Mouse (Mus musculus) limb, embryonic 10.5 days (tissue): ENCODE results near the gene Pax1. TPM values are rescaled to one million over a fixed set of nuclear protein-coding genes. Genes with fewer than 3 reads are reported as not detected.

Source experiments
- DNase-seq: peaks from one replicate; pipeline ENCODE4 v3.0.0-alpha.2; 2017; ENCODE audit warnings: low spot score
- H3K27ac ChIP-seq: fragments of 300-500 bp; sonication (generic); 2 replicates; pipeline ENCODE4 v1.5.1; 2016; ENCODE audit warnings: mild to moderate bottlenecking
- H3K27me3 ChIP-seq: fragments of 300-500 bp; sonication (generic); 2 replicates; pipeline ENCODE4 v1.6.1; 2016; ENCODE audit warnings: low read depth, mild to moderate bottlenecking; ENCODE audit not compliant: poor library complexity, severe bottlenecking
- H3K36me3 ChIP-seq: fragments of 300-500 bp; sonication (generic); 2 replicates; pipeline ENCODE4 v1.6.1; 2016; ENCODE audit warnings: mild to moderate bottlenecking, moderate library complexity
- H3K4me1 ChIP-seq: fragments of 300-500 bp; sonication (generic); 2 replicates; pipeline ENCODE4 v1.6.1; 2016
- H3K4me3 ChIP-seq: fragments of 300-500 bp; sonication (generic); 2 replicates; pipeline ENCODE4 v1.5.1; 2016; ENCODE audit warnings: mild to moderate bottlenecking, moderate library complexity
- H3K9me3 ChIP-seq: fragments of 300-500 bp; sonication (generic); replicated peaks from 2 replicates; pipeline ENCODE4 v1.6.1; 2016; ENCODE audit warnings: mild to moderate bottlenecking
- WGBS: fragments of 180-500 bp; shearing (Covaris S2); methylation state at CpG from one replicate; pipeline ENCODE4 v1.1.7; 2016; 5-methylcytosine and 5-hydroxymethylcytosine counted together
- polyA plus RNA-seq: library from polyadenylated mRNA; unstranded; fragments of >200 nt; fragmentation: Nextera tagmentation; extraction: Ambion mirVana; gene quantifications from 2 replicates; pipeline ENCODE4 v1.2.1, GENCODE M21; 2016

The Pax1 gene
- polyA plus RNA-seq, 1 experiment from 2014 or later: 10.8 TPM

GRCm38 (mm10) chr2:147364982-147365907 lies 3.5 kb downstream of the Pax1 start:
- peaks cover 95% of the 10 kb centered on the region for H3K27me3 ChIP-seq
- H3K36me3 ChIP-seq: no peaks in the 10 kb centered on the region
- H3K4me1 ChIP-seq: peaks cover 28% of the 10 kb centered on the region
- 4% methylated on average over 79 of the region's 80 CpGs for whole genome bisulfite sequencing
- H3K4me3 ChIP-seq: peak overlapping the region; percentile 48
- no peaks in the 10 kb centered on the region for H3K9me3 ChIP-seq
- DNase-seq: peak; percentile 66
- peak overlapping the region; percentile 51; the same call in 1 of the 2 replicates for H3K27ac ChIP-seq

GRCm38 (mm10) chr2:147365908-147366630 lies 4.3 kb downstream of the Pax1 start:
- no peaks in the 10 kb centered on the region for H3K36me3 ChIP-seq
- H3K27ac ChIP-seq: peak overlapping the region; percentile 17; the same call in 1 of the 2 replicates
- no peaks in the 10 kb centered on the region for H3K9me3 ChIP-seq
- 1% methylated on average over 36 of the region's 36 CpGs for WGBS
- peak overlapping the region; percentile 48 for H3K4me3 ChIP-seq
- peaks cover 95% of the 10 kb centered on the region for H3K27me3 ChIP-seq
- peaks cover 28% of the 10 kb centered on the region for H3K4me1 ChIP-seq
- DNase-seq: peak; percentile 60

GRCm38 (mm10) chr2:147367246-147367820 lies 5.6 kb downstream of the Pax1 start:
- under 1% methylated on average over 12 of the region's 12 CpGs for WGBS
- DNase-seq: no peak
- Histone ChIP-seq H3K36me3 (no peaks in the 10 kb centered on the region), H3K9me3 (no peaks in the 10 kb centered on the region), H3K4me1 (peaks cover 25% of the 10 kb centered on the region), H3K4me3 (peak overlapping the region; percentile 25), H3K27ac (no peak overlapping the region), H3K27me3 (peaks cover 95% of the 10 kb centered on the region)

GRCm38 (mm10) chr2:147367911-147368591 lies 6.3 kb downstream of the Pax1 start:
- peak; percentile 67 for DNase-seq
- H3K9me3 ChIP-seq: no peaks in the 10 kb centered on the region
- peaks cover 95% of the 10 kb centered on the region for H3K27me3 ChIP-seq
- peaks cover 26% of the 10 kb centered on the region for H3K4me1 ChIP-seq
- 1% methylated on average over 32 of the region's 32 CpGs for WGBS
- no peak overlapping the region; the same call in 1 of the 2 replicates for H3K27ac ChIP-seq
- H3K4me3 ChIP-seq: peak overlapping the region; percentile 25
- H3K36me3 ChIP-seq: no peaks in the 10 kb centered on the region

- H3K27me3 ChIP-seq: peaks cover 95% of the 10 kb centered on the region
- no peak overlapping the region for H3K4me3 ChIP-seq
- H3K27ac ChIP-seq: no peak overlapping the region
- H3K9me3 ChIP-seq: no peaks in the 10 kb centered on the region
- peaks cover 33% of the 10 kb centered on the region for H3K4me1 ChIP-seq
- DNase-seq: peak; percentile 36
- 2% methylated on average over 9 of the region's 9 CpGs for WGBS
- no peaks in the 10 kb centered on the region for H3K36me3 ChIP-seq
These were observed 7.8 kb downstream of the Pax1 start for GRCm38 (mm10) chr2:147369561-147369960.

- peaks cover 29% of the 10 kb centered on the region for H3K4me1 ChIP-seq
- WGBS: 8% methylated on average over 5 of the region's 5 CpGs
- H3K27me3 ChIP-seq: peaks cover 95% of the 10 kb centered on the region
- DNase-seq: peak; percentile 32
- no peak overlapping the region for H3K4me3 ChIP-seq
- no peak overlapping the region for H3K27ac ChIP-seq
- H3K36me3 ChIP-seq: no peaks in the 10 kb centered on the region
- no peaks in the 10 kb centered on the region for H3K9me3 ChIP-seq
These were observed 8.4 kb downstream of the Pax1 start for GRCm38 (mm10) chr2:147370091-147370490.

GRCm38 (mm10) chr2:147371289-147371688 lies 9.6 kb downstream of the Pax1 start:
- no peak overlapping the region for H3K4me3 ChIP-seq
- H3K27ac ChIP-seq: no peak overlapping the region
- no peaks in the 10 kb centered on the region for H3K9me3 ChIP-seq
- no peaks in the 10 kb centered on the region for H3K36me3 ChIP-seq
- peaks cover 95% of the 10 kb centered on the region for H3K27me3 ChIP-seq
- no peak for DNase-seq
- peaks cover 20% of the 10 kb centered on the region for H3K4me1 ChIP-seq

GRCm38 (mm10) chr2:147371840-147372239 lies 10.1 kb downstream of the Pax1 start:
- peaks cover 95% of the 10 kb centered on the region for H3K27me3 ChIP-seq
- peaks cover 20% of the 10 kb centered on the region for H3K4me1 ChIP-seq
- H3K27ac ChIP-seq: no peak overlapping the region
- no peaks in the 10 kb centered on the region for H3K36me3 ChIP-seq
- H3K9me3 ChIP-seq: no peaks in the 10 kb centered on the region
- DNase-seq: peak; percentile 31
- 5% methylated on average over 4 of the region's 4 CpGs for WGBS
- no peak overlapping the region for H3K4me3 ChIP-seq

- Histone ChIP-seq H3K9me3 (no peaks in the 10 kb centered on the region), H3K27me3 (peaks cover 95% of the 10 kb centered on the region), H3K4me1 (peaks cover 17% of the 10 kb centered on the region), H3K36me3 (no peaks in the 10 kb centered on the region), H3K27ac (no peak overlapping the region), H3K4me3 (peak overlapping the region; percentile 24)
- WGBS: 1% methylated on average over 28 of the region's 28 CpGs
- DNase-seq: peak; percentile 68
These were observed 11.4 kb downstream of the Pax1 start for GRCm38 (mm10) chr2:147372947-147373666.

- H3K9me3 ChIP-seq: no peaks in the 10 kb centered on the region
- DNase-seq: no peak
- H3K4me1 ChIP-seq: peaks cover 14% of the 10 kb centered on the region
- WGBS: under 1% methylated on average over 17 of the region's 19 CpGs
- no peak overlapping the region for H3K27ac ChIP-seq
- H3K36me3 ChIP-seq: no peaks in the 10 kb centered on the region
- H3K27me3 ChIP-seq: peaks cover 95% of the 10 kb centered on the region
- H3K4me3 ChIP-seq: peak overlapping the region; percentile 24
These were observed 11.9 kb downstream of the Pax1 start for GRCm38 (mm10) chr2:147373667-147374007.

GRCm38 (mm10) chr2:147374245-147374644 lies 12.5 kb downstream of the Pax1 start:
- H3K9me3 ChIP-seq: no peaks in the 10 kb centered on the region
- no peak overlapping the region for H3K4me3 ChIP-seq
- 2% methylated on average over 4 of the region's 4 CpGs for WGBS
- H3K36me3 ChIP-seq: no peaks in the 10 kb centered on the region
- H3K4me1 ChIP-seq: peaks cover 14% of the 10 kb centered on the region
- peaks cover 94% of the 10 kb centered on the region for H3K27me3 ChIP-seq
- DNase-seq: peak; percentile 30
- H3K27ac ChIP-seq: no peak overlapping the region
